Mouse (Mus musculus) embryonic facial prominence, embryonic 13.5 days (tissue): ENCODE measurements around the gene Stx11. TPM values are rescaled to one million over a fixed set of nuclear protein-coding genes. Genes with fewer than 3 reads are reported as not detected.
"Not testable (repeated sequence)": the region's sequence is repeated elsewhere in the genome, so short reads cannot be mapped to it uniquely, and the experiment has no call there.

Experiments
- ATAC-seq: fragments of 200-750 bp; cut with Nextera tagmentation; 2 replicates; pipeline ENCODE4 v1.8.0; 2017; ENCODE audit warnings: low read depth; ENCODE audit not compliant: insufficient number of reproducible peaks, insufficient read depth, low FRiP score, low TSS enrichment
- H3K27ac ChIP-seq: fragments of 300-500 bp; sonication (generic); 2 replicates; pipeline ENCODE4 v1.5.1; 2015; ENCODE audit warnings: moderate library complexity, mild to moderate bottlenecking, inconsistent platforms
- H3K27me3 ChIP-seq: fragments of 300-500 bp; sonication (generic); 2 replicates; pipeline ENCODE4 v1.6.1; 2015; ENCODE audit warnings: mild to moderate bottlenecking, inconsistent platforms
- H3K36me3 ChIP-seq: fragments of 300-500 bp; sonication (generic); 2 replicates; pipeline ENCODE4 v1.6.1; 2015; ENCODE audit warnings: mild to moderate bottlenecking, inconsistent platforms
- H3K4me1 ChIP-seq: fragments of 300-500 bp; sonication (generic); 2 replicates; pipeline ENCODE4 v1.6.1; 2015; ENCODE audit warnings: inconsistent platforms
- H3K4me2 ChIP-seq: fragments of 300-500 bp; sonication (generic); 2 replicates; pipeline ENCODE4 v1.6.1; 2015; ENCODE audit warnings: moderate library complexity, mild to moderate bottlenecking, inconsistent platforms
- H3K4me3 ChIP-seq: fragments of 300-500 bp; sonication (generic); 2 replicates; pipeline ENCODE4 v1.5.1; 2015; ENCODE audit warnings: mild to moderate bottlenecking, inconsistent platforms
- H3K9ac ChIP-seq: fragments of 300-500 bp; sonication (generic); 2 replicates; pipeline ENCODE4 v1.6.1; 2015; ENCODE audit warnings: mild to moderate bottlenecking, inconsistent platforms
- H3K9me3 ChIP-seq: fragments of 300-500 bp; sonication (generic); 2 replicates; pipeline ENCODE4 v1.6.1; 2016; ENCODE audit warnings: inconsistent platforms
- WGBS: fragments of 180-500 bp; shearing (Covaris S2); methylation state at CpG from one replicate; pipeline ENCODE4 v1.1.7; 2015; ENCODE audit warnings: mixed read lengths; 5-methylcytosine and 5-hydroxymethylcytosine counted together
- polyA plus RNA-seq: library from polyadenylated mRNA; unstranded; fragments of >200 nt; fragmentation: Nextera tagmentation; extraction: Ambion mirVana; gene quantifications from 2 replicates; pipeline ENCODE4 v1.2.1, GENCODE M21; 2015

The Stx11 gene
- polyA plus RNA-seq, 1 experiment from 2014 or later: 3.6 TPM

GRCm38 (mm10) chr10:12955831-12956230 lies 8.3 kb downstream of the Stx11 start:
- Histone ChIP-seq H3K9ac (no peak overlapping the region), H3K4me3 (no peak overlapping the region), H3K4me2 (no peak overlapping the region), H3K36me3 (no peaks in the 10 kb centered on the region), H3K27me3 (no peaks in the 10 kb centered on the region), H3K4me1 (no peaks in the 10 kb centered on the region), H3K9me3 (no peaks in the 10 kb centered on the region), H3K27ac (no peak overlapping the region)
- WGBS: 53% methylated on average over 1 of the region's 1 CpGs
- no peak for ATAC-seq

GRCm38 (mm10) chr10:12951358-12951757 lies 12.7 kb downstream of the Stx11 start:
- H3K9me3 ChIP-seq, H3K4me1 ChIP-seq, H3K36me3 ChIP-seq, H3K27me3 ChIP-seq, H3K9ac ChIP-seq, H3K4me3 ChIP-seq, H3K4me2 ChIP-seq, ATAC-seq, H3K27ac ChIP-seq: not testable (repeated sequence)
- WGBS: 62% methylated on average over 4 of the region's 4 CpGs

- Histone ChIP-seq H3K27ac (no peak overlapping the region), H3K9ac (no peak overlapping the region), H3K4me3 (no peak overlapping the region), H3K36me3 (no peaks in the 10 kb centered on the region), H3K9me3 (no peaks in the 10 kb centered on the region), H3K4me2 (no peak overlapping the region), H3K27me3 (peaks cover under 1% of the 10 kb centered on the region; the same call in 1 of the 2 replicates), H3K4me1 (no peaks in the 10 kb centered on the region)
- no peak for ATAC-seq
- 69% methylated on average over 7 of the region's 7 CpGs for WGBS
Observed at GRCm38 (mm10) chr10:12949299-12949698, 14.8 kb downstream of the Stx11 start.

- no peak for ATAC-seq
- H3K27me3 ChIP-seq: peaks cover 13% of the 10 kb centered on the region
- H3K27ac ChIP-seq: no peak overlapping the region
- no peaks in the 10 kb centered on the region for H3K4me1 ChIP-seq
- H3K9me3 ChIP-seq: no peaks in the 10 kb centered on the region
- H3K4me2 ChIP-seq: no peak overlapping the region
- H3K36me3 ChIP-seq: no peaks in the 10 kb centered on the region
- H3K9ac ChIP-seq: no peak overlapping the region
- 87% methylated on average over 3 of the region's 3 CpGs for WGBS
- no peak overlapping the region for H3K4me3 ChIP-seq
Observed at GRCm38 (mm10) chr10:12947606-12948005, 16.5 kb downstream of the Stx11 start.

GRCm38 (mm10) chr10:12941018-12941761 lies 22.9 kb downstream of the Stx11 start:
- peak; percentile 81; the same call in 1 of the 2 replicates for ATAC-seq
- H3K36me3 ChIP-seq: no peaks in the 10 kb centered on the region
- peak overlapping the region; percentile 68 for H3K4me2 ChIP-seq
- H3K9me3 ChIP-seq: no peaks in the 10 kb centered on the region
- H3K27me3 ChIP-seq: peaks cover 44% of the 10 kb centered on the region
- H3K4me1 ChIP-seq: peaks cover 9% of the 10 kb centered on the region
- H3K27ac ChIP-seq: no peak overlapping the region
- WGBS: 10% methylated on average over 63 of the region's 63 CpGs
- peak overlapping the region; percentile 45 for H3K4me3 ChIP-seq
- peak overlapping the region; percentile 67 for H3K9ac ChIP-seq

- Histone ChIP-seq H3K27ac (no peak overlapping the region), H3K4me2 (no peak overlapping the region), H3K36me3 (no peaks in the 10 kb centered on the region), H3K4me1 (peaks cover 9% of the 10 kb centered on the region), H3K4me3 (no peak overlapping the region), H3K27me3 (peaks cover 38% of the 10 kb centered on the region), H3K9ac (no peak overlapping the region), H3K9me3 (no peaks in the 10 kb centered on the region)
- ATAC-seq: no peak
- 80% methylated on average over 2 of the region's 2 CpGs for WGBS
Observed at GRCm38 (mm10) chr10:12938763-12939162, 25.3 kb downstream of the Stx11 start.

GRCm38 (mm10) chr10:12936079-12936478 lies 28.0 kb downstream of the Stx11 start:
- peaks cover 16% of the 10 kb centered on the region for H3K27me3 ChIP-seq
- no peaks in the 10 kb centered on the region for H3K36me3 ChIP-seq
- no peaks in the 10 kb centered on the region for H3K9me3 ChIP-seq
- no peak overlapping the region for H3K4me3 ChIP-seq
- 85% methylated on average over 7 of the region's 7 CpGs for WGBS
- no peak overlapping the region for H3K4me2 ChIP-seq
- peaks cover 17% of the 10 kb centered on the region for H3K4me1 ChIP-seq
- no peak overlapping the region for H3K9ac ChIP-seq
- no peak for ATAC-seq
- no peak overlapping the region for H3K27ac ChIP-seq

- Histone ChIP-seq H3K4me1 (peaks cover 14% of the 10 kb centered on the region), H3K27ac (no peak overlapping the region), H3K36me3 (no peaks in the 10 kb centered on the region), H3K4me3 (no peak overlapping the region), H3K9ac (no peak overlapping the region), H3K9me3 (no peaks in the 10 kb centered on the region), H3K27me3 (peaks cover 11% of the 10 kb centered on the region), H3K4me2 (no peak overlapping the region)
- 87% methylated on average over 5 of the region's 5 CpGs for WGBS
- no peak for ATAC-seq
Observed at GRCm38 (mm10) chr10:12935575-12935974, 28.5 kb downstream of the Stx11 start.

- no peaks in the 10 kb centered on the region for H3K9me3 ChIP-seq
- no peak overlapping the region for H3K9ac ChIP-seq
- H3K27me3 ChIP-seq: no peaks in the 10 kb centered on the region
- peaks cover 21% of the 10 kb centered on the region for H3K4me1 ChIP-seq
- H3K27ac ChIP-seq: peak overlapping the region; percentile 57; the same call in 1 of the 2 replicates
- 0 out of 2 replicates have a peak overlapping the region, but pooled peaks have one; percentile 19 for H3K4me2 ChIP-seq
- ATAC-seq: peak; percentile 69; the same call in 1 of the 2 replicates
- no peaks in the 10 kb centered on the region for H3K36me3 ChIP-seq
- no peak overlapping the region for H3K4me3 ChIP-seq
- WGBS: 33% methylated on average over 10 of the region's 10 CpGs
Observed at GRCm38 (mm10) chr10:12931492-12932400, 32.4 kb downstream of the Stx11 start.

GRCm38 (mm10) chr10:12930351-12930905 lies 33.7 kb downstream of the Stx11 start:
- 38% methylated on average over 6 of the region's 6 CpGs for whole genome bisulfite sequencing
- H3K4me3 ChIP-seq: no peak overlapping the region
- no peak overlapping the region for H3K4me2 ChIP-seq
- H3K27ac ChIP-seq: no peak overlapping the region
- H3K4me1 ChIP-seq: peaks cover 21% of the 10 kb centered on the region
- H3K9ac ChIP-seq: no peak overlapping the region
- no peaks in the 10 kb centered on the region for H3K27me3 ChIP-seq
- H3K36me3 ChIP-seq: no peaks in the 10 kb centered on the region
- ATAC-seq: no peak
- H3K9me3 ChIP-seq: no peaks in the 10 kb centered on the region

- ATAC-seq: no peak
Observed at GRCm38 (mm10) chr10:12929857-12930174, 34.3 kb downstream of the Stx11 start.

More at GRCm38 (mm10) chr10:12929857-12930174, 34.3 kb downstream of the Stx11 start:
- H3K27me3 ChIP-seq: no peaks in the 10 kb centered on the region
- H3K27ac ChIP-seq: no peak overlapping the region
- no peaks in the 10 kb centered on the region for H3K36me3 ChIP-seq
- H3K4me1 ChIP-seq: peaks cover 21% of the 10 kb centered on the region
- H3K4me2 ChIP-seq: no peak overlapping the region
- no peaks in the 10 kb centered on the region for H3K9me3 ChIP-seq
- no peak overlapping the region for H3K4me3 ChIP-seq
- no peak overlapping the region for H3K9ac ChIP-seq
- 58% methylated on average over 6 of the region's 6 CpGs for whole genome bisulfite sequencing
